Mouse (Mus musculus): ENCODE results near the gene Galnt9.

Galnt9 gene

GRCm38 (mm10) chr5:110535964-110536363 is 8.2 kb upstream of the Galnt9 start:
- DNase-seq (ENCODE audit: low read depth, low spot score) = no peak

- no peak for DNase-seq (ENCODE audit: low read depth, low spot score)
Measured at GRCm38 (mm10) chr5:110540947-110541346, 3.2 kb upstream of the Galnt9 start.

GRCm38 (mm10) chr5:110541456-110541855 is 2.7 kb upstream of the Galnt9 start:
- no peak for DNase-seq (ENCODE audit: low read depth, low spot score)

- DNase-seq (ENCODE audit: low read depth, low spot score) = no peak
Measured at GRCm38 (mm10) chr5:110544691-110545069, 525 bp downstream of the Galnt9 start.

- no peak for DNase-seq (ENCODE audit: low read depth, low spot score)
Measured at GRCm38 (mm10) chr5:110545311-110545710, 1.2 kb downstream of the Galnt9 start.

GRCm38 (mm10) chr5:110546136-110546535 is 2.0 kb downstream of the Galnt9 start:
- no peak for DNase-seq (ENCODE audit: low read depth, low spot score)

GRCm38 (mm10) chr5:110546726-110547406 is 2.7 kb downstream of the Galnt9 start:
- no peak for DNase-seq (ENCODE audit: low read depth, low spot score)

GRCm38 (mm10) chr5:110548446-110548845 is 4.3 kb downstream of the Galnt9 start:
- no peak for DNase-seq (ENCODE audit: low read depth, low spot score)

- no peak for DNase-seq (ENCODE audit: low read depth, low spot score)
Measured at GRCm38 (mm10) chr5:110550189-110550588, 6.0 kb downstream of the Galnt9 start.

- peak; percentile 53 for DNase-seq (ENCODE audit: low read depth, low spot score)
Measured at GRCm38 (mm10) chr5:110550841-110551240, 6.7 kb downstream of the Galnt9 start.

GRCm38 (mm10) chr5:110552005-110552404 is 7.8 kb downstream of the Galnt9 start:
- no peak for DNase-seq (ENCODE audit: low read depth, low spot score)

GRCm38 (mm10) chr5:110553315-110553714 is 9.2 kb downstream of the Galnt9 start:
- DNase-seq (ENCODE audit: low read depth, low spot score) = no peak

- DNase-seq (ENCODE audit: low read depth, low spot score) = no peak
Measured at GRCm38 (mm10) chr5:110555198-110555597, 11.0 kb downstream of the Galnt9 start.

- peak; percentile 72 for DNase-seq (ENCODE audit: low read depth, low spot score)
Measured at GRCm38 (mm10) chr5:110558368-110558767, 14.2 kb downstream of the Galnt9 start.

- DNase-seq (ENCODE audit: low read depth, low spot score) = no peak
Measured at GRCm38 (mm10) chr5:110559679-110560078, 15.5 kb downstream of the Galnt9 start.

- DNase-seq (ENCODE audit: low read depth, low spot score) = no peak
Measured at GRCm38 (mm10) chr5:110562741-110563326, 18.7 kb downstream of the Galnt9 start.

GRCm38 (mm10) chr5:110564986-110565644 is 21.0 kb downstream of the Galnt9 start:
- peak; percentile 8 for DNase-seq (ENCODE audit: low read depth, low spot score)

GRCm38 (mm10) chr5:110567547-110567946 is 23.4 kb downstream of the Galnt9 start:
- DNase-seq (ENCODE audit: low read depth, low spot score) = no peak

GRCm38 (mm10) chr5:110574888-110575287 is 30.7 kb downstream of the Galnt9 start:
- DNase-seq (ENCODE audit: low read depth, low spot score) = no peak

- no peak for DNase-seq (ENCODE audit: low read depth, low spot score)
Measured at GRCm38 (mm10) chr5:110579296-110579695, 35.1 kb downstream of the Galnt9 start.

GRCm38 (mm10) chr5:110580569-110581239 is 36.5 kb downstream of the Galnt9 start:
- no peak for DNase-seq (ENCODE audit: low read depth, low spot score)
